Mouse (Mus musculus) layer of hippocampus, postnatal 10 days (tissue): ENCODE measurements around the gene Phlda1. TPM values are rescaled to one million over a fixed set of nuclear protein-coding genes. Genes with fewer than 3 reads are reported as not detected.
A peak's percentile ranks its signal among the peaks of the same experiment; 100 is the strongest.

Source experiments
- DNase-seq, 2 experiments: peaks; one replicate each; pipeline ENCODE4 v3.0.0; 2021; ENCODE audit warnings: low spot score in 2 of 2
- total RNA-seq, 2 experiments: library from RNA; stranded (reverse); gene quantifications; 2 replicates each; pipeline ENCODE4 v1.2.3; 2021

The Phlda1 gene
- total RNA-seq, 2 experiments from 2014 or later = 23.1 to 23.5 TPM

GRCm38 (mm10) chr10:111504606-111505005 lies 1.5 kb upstream of the Phlda1 start:
- DNase-seq = no peak

GRCm38 (mm10) chr10:111505406-111505805 lies 680 bp upstream of the Phlda1 start:
- DNase-seq = no peak

GRCm38 (mm10) chr10:111506926-111507459 lies 907 bp downstream of the Phlda1 start:
- peak; percentile 48 to 54 for DNase-seq

GRCm38 (mm10) chr10:111507460-111508211 lies 1.6 kb downstream of the Phlda1 start:
- DNase-seq = peak; percentile 42 to 65

GRCm38 (mm10) chr10:111508324-111509080 lies 2.4 kb downstream of the Phlda1 start:
- no peak for DNase-seq

GRCm38 (mm10) chr10:111509103-111509784 lies 3.2 kb downstream of the Phlda1 start:
- no peak for DNase-seq

GRCm38 (mm10) chr10:111509981-111510380 lies 3.9 kb downstream of the Phlda1 start:
- DNase-seq = no peak

GRCm38 (mm10) chr10:111510798-111511197 lies 4.7 kb downstream of the Phlda1 start:
- no peak for DNase-seq

GRCm38 (mm10) chr10:111512036-111512568 lies 6.0 kb downstream of the Phlda1 start:
- no peak for DNase-seq

GRCm38 (mm10) chr10:111514282-111514885 lies 8.3 kb downstream of the Phlda1 start:
- DNase-seq = no peak

GRCm38 (mm10) chr10:111515071-111516010 lies 9.3 kb downstream of the Phlda1 start:
- no peak for DNase-seq

GRCm38 (mm10) chr10:111516172-111516588 lies 10.1 kb downstream of the Phlda1 start:
- no peak for DNase-seq

- no peak for DNase-seq
These were observed 10.8 kb downstream of the Phlda1 start for GRCm38 (mm10) chr10:111516804-111517436.

- no peak for DNase-seq
These were observed 12.3 kb downstream of the Phlda1 start for GRCm38 (mm10) chr10:111518350-111518749.

GRCm38 (mm10) chr10:111519620-111520370 lies 13.7 kb downstream of the Phlda1 start:
- DNase-seq = no peak

GRCm38 (mm10) chr10:111520621-111521020 lies 14.5 kb downstream of the Phlda1 start:
- no peak for DNase-seq

GRCm38 (mm10) chr10:111521636-111522035 lies 15.6 kb downstream of the Phlda1 start:
- DNase-seq = no peak

- DNase-seq = no peak
These were observed 16.1 kb downstream of the Phlda1 start for GRCm38 (mm10) chr10:111522230-111522629.
